Mouse (Mus musculus): Measurements from ENCODE around the gene Tbck. TPM values are rescaled to one million over a fixed set of nuclear protein-coding genes. Genes with fewer than 3 reads are reported as not detected.
A peak's percentile ranks its signal among the peaks of the same experiment; 100 is the strongest.

Gene Tbck
- 14.3 and 14.9 TPM in 2 replicates for polyA plus RNA-seq (2015; fragmentation: Nextera tagmentation; extraction: Ambion mirVana)

DNA sequence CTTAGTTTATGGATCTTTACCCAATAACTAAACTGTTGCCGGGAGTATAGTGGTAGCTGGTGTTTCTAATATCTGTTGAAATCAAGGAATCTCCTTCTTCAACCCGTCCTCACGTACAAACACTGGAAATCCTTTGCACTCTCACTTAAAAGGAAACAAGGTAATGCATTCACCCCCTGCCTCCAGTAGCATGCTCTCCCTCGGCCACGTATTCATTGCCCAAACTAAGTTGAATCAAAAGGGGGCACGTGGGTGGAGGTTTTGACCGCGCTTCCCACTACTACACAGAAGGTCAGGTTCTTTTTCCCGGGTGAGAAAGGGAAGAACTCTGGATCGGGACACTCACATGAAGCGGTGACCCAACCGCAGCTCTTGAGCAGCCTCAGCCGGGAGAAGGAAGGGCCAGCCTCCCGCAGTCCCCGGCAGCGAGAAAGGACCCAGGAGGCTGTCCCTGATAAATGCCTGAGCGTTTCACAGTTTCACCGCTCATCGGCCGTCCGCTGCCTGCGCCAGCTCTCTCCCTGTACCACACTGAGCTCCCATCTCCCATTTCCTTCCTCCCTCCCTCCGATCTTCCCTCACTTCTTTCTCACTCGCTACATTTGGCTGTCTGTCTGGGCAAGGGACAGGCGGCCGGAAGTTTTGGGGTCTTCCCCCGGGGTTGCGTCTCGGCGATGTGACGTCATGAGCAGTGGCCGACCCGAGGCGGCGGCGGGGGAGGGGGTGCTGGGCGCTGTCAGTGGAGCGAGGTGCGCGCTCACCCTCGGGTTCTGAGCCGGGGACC lies at the start of gene Tbck:
Tbck (plus strand) TSS at position 698 of the 784 bp plus-strand sequence.
- peaks cover 5% of the 10 kb centered on the region for H3K4me1 ChIP-seq (ENCODE audit: control insufficient read depth, insufficient read depth, low read length)
- ATAC-seq = peak; percentile 98
- H3K4me2 ChIP-seq (ENCODE audit: low read depth, low read length) = peak within 1 kb of the TSS; percentile 77
- H3K36me3 ChIP-seq (ENCODE audit: control insufficient read depth, insufficient read depth, low read length) = no peaks in the 10 kb centered on the region
- H3K9me3 ChIP-seq (ENCODE audit: control insufficient read depth, low read length) = no peaks in the 10 kb centered on the region
- H3K4me3 ChIP-seq (ENCODE audit: low read length) = peak within 1 kb of the TSS; percentile 85
- H3K9ac ChIP-seq (ENCODE audit: low read depth, low read length) = peak within 1 kb of the TSS; percentile 90
- H3K27me3 ChIP-seq (replicated peaks; ENCODE audit: control insufficient read depth, insufficient read depth, low read length) = no peaks in the 10 kb centered on the region
- H3K27ac ChIP-seq (ENCODE audit: low read length) = peak within 1 kb of the TSS; percentile 96
- under 1% methylated on average over 42 of the region's 42 CpGs for WGBS

DNA sequence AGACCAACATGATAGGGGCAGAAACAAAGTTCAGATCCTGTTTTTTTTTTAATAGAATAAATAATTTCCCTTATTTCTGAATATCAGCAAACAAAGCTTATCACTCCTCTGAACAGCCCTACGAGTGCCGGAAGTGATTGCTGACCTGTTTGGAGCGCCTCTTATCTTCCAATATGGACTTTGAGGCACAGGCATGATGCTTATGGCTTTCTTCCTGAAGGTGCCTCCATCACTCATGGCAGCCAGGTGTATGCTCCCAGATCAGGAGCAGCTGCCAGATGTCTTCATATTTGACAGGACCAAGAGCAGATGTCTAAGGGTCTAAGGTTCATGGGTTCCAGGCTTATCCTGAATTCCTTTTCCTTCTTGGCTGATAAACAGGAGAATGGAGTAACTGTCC lies 46.9 kb upstream of the Tbck start:
- no peak overlapping the region for H3K4me2 ChIP-seq (ENCODE audit: low read depth, low read length)
- ATAC-seq = peak; percentile 94
- WGBS = 62% methylated on average over 3 of the region's 3 CpGs

DNA sequence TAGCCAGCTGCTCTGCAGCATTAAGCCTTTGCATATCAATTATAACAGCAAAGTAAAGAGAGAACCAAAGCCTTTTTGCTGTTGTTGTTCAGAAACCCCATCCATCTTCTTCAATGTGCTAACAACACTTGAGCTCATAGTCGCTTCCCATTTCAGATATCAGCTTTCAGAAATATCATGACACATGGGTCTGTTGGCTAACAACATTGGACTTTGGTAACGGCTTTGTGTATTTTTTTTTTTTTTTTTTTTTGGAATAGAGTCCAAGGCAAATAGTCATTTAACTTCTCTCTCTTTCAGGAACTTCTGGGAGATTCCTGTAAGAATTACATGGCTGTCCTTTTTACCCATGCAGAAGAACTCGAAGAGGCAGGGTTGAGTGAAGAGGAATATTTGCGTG lies 39.9 kb upstream of the Tbck start:
- Histone ChIP-seq H3K27me3 (replicated peaks; ENCODE audit: control insufficient read depth, insufficient read depth, low read length) (no peaks in the 10 kb centered on the region), H3K4me3 (ENCODE audit: low read length) (no peak overlapping the region), H3K36me3 (ENCODE audit: control insufficient read depth, insufficient read depth, low read length) (no peaks in the 10 kb centered on the region), H3K9me3 (ENCODE audit: control insufficient read depth, low read length) (no peaks in the 10 kb centered on the region), H3K4me2 (ENCODE audit: low read depth, low read length) (no peak overlapping the region), H3K27ac (ENCODE audit: low read length) (no peak overlapping the region), H3K4me1 (ENCODE audit: control insufficient read depth, insufficient read depth, low read length) (no peaks in the 10 kb centered on the region), H3K9ac (ENCODE audit: low read depth, low read length) (no peak overlapping the region)
- WGBS = 83% methylated on average over 4 of the region's 4 CpGs
- no peak for ATAC-seq

More for the DNA sequence above, 46.9 kb upstream of the Tbck start:
- Histone ChIP-seq H3K9me3 (ENCODE audit: control insufficient read depth, low read length) (no peaks in the 10 kb centered on the region), H3K4me3 (ENCODE audit: low read length) (no peak overlapping the region), H3K9ac (ENCODE audit: low read depth, low read length) (no peak overlapping the region), H3K36me3 (ENCODE audit: control insufficient read depth, insufficient read depth, low read length) (no peaks in the 10 kb centered on the region), H3K27me3 (replicated peaks; ENCODE audit: control insufficient read depth, insufficient read depth, low read length) (no peaks in the 10 kb centered on the region), H3K27ac (ENCODE audit: low read length) (no peak overlapping the region), H3K4me1 (ENCODE audit: control insufficient read depth, insufficient read depth, low read length) (no peaks in the 10 kb centered on the region)

DNA sequence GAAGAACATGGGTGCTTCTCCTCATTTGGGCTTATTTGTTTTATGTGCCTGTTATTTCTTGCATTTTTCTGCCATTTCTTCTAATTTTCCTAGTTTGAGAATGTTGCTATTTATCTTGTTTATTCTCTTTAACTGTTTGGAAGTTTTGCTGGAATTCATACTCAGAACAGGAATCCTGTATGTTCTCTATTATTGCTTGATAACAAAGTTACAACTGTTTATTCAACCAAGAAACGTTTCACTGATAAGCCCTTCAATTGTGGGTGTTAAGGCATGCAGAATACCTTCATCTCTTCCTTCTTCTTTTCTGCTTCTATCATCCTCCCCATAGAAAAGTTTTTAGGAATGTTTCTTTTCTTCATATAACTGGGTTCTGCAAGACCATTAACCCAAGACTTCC lies 37.1 kb upstream of the Tbck start:
- H3K36me3 ChIP-seq (ENCODE audit: control insufficient read depth, insufficient read depth, low read length) = no peaks in the 10 kb centered on the region
- 16% methylated on average over 1 of the region's 1 CpGs for WGBS

DNA sequence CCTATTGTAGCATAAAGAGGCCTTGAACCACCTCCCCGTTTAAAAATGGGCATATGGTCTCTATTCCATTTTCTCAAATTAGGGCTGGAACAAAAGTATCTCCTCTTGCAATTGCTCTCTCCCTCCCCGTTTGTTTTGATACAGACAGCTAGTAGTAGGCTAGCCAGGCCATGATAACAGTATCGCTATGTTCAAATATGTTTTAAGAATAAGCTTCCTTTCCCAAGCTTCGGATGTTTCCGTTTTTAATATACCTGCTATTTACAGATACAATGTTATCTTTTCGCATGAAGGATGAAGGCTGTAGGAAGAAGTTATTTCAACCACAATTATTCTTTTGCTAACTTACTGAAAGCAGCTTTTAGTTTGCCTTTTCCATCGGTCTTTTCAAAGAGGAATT lies 34.6 kb upstream of the Tbck start:
- H3K36me3 ChIP-seq (ENCODE audit: control insufficient read depth, insufficient read depth, low read length) = no peaks in the 10 kb centered on the region
- WGBS = 85% methylated on average over 7 of the region's 7 CpGs
- no peak for ATAC-seq
- no peaks in the 10 kb centered on the region for H3K27me3 ChIP-seq (replicated peaks; ENCODE audit: control insufficient read depth, insufficient read depth, low read length)
- H3K9ac ChIP-seq (ENCODE audit: low read depth, low read length) = no peak overlapping the region
- H3K4me3 ChIP-seq (ENCODE audit: low read length) = no peak overlapping the region
- H3K4me1 ChIP-seq (ENCODE audit: control insufficient read depth, insufficient read depth, low read length) = no peaks in the 10 kb centered on the region
- H3K27ac ChIP-seq (ENCODE audit: low read length) = no peak overlapping the region
- no peaks in the 10 kb centered on the region for H3K9me3 ChIP-seq (ENCODE audit: control insufficient read depth, low read length)
- H3K4me2 ChIP-seq (ENCODE audit: low read depth, low read length) = no peak overlapping the region

More for the DNA sequence above, 37.1 kb upstream of the Tbck start:
- Histone ChIP-seq H3K9ac (ENCODE audit: low read depth, low read length) (no peak overlapping the region), H3K4me2 (ENCODE audit: low read depth, low read length) (no peak overlapping the region), H3K9me3 (ENCODE audit: control insufficient read depth, low read length) (no peaks in the 10 kb centered on the region), H3K4me1 (ENCODE audit: control insufficient read depth, insufficient read depth, low read length) (no peaks in the 10 kb centered on the region), H3K27me3 (replicated peaks; ENCODE audit: control insufficient read depth, insufficient read depth, low read length) (no peaks in the 10 kb centered on the region), H3K4me3 (ENCODE audit: low read length) (no peak overlapping the region), H3K27ac (ENCODE audit: low read length) (no peak overlapping the region)
- ATAC-seq = no peak

DNA sequence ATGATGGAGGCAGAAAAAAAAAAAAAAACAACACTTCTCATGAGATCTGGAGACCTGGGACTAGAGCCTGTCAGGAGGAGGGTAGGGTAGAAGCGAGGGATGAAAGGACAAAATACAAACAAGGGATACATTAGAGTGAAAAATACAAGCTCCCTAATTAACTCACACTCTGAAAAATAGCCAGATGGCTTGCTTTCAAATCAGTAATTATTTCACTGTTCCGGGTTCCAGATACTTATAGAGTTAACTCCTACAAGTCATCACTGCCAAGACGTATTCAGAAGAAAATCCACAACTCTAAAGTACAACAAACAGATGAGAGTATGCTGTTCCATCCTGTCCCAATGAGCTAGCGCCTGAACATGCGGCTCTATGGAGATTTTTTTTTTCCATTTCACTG lies 33.8 kb upstream of the Tbck start:
- H3K4me2 ChIP-seq (ENCODE audit: low read depth, low read length) = no peak overlapping the region
- no peak overlapping the region for H3K27ac ChIP-seq (ENCODE audit: low read length)
- no peaks in the 10 kb centered on the region for H3K4me1 ChIP-seq (ENCODE audit: control insufficient read depth, insufficient read depth, low read length)
- ATAC-seq = no peak
- 78% methylated on average over 5 of the region's 5 CpGs for WGBS
- H3K9me3 ChIP-seq (ENCODE audit: control insufficient read depth, low read length) = no peaks in the 10 kb centered on the region
- no peaks in the 10 kb centered on the region for H3K36me3 ChIP-seq (ENCODE audit: control insufficient read depth, insufficient read depth, low read length)
- H3K4me3 ChIP-seq (ENCODE audit: low read length) = no peak overlapping the region
- H3K27me3 ChIP-seq (replicated peaks; ENCODE audit: control insufficient read depth, insufficient read depth, low read length) = no peaks in the 10 kb centered on the region
- no peak overlapping the region for H3K9ac ChIP-seq (ENCODE audit: low read depth, low read length)

DNA sequence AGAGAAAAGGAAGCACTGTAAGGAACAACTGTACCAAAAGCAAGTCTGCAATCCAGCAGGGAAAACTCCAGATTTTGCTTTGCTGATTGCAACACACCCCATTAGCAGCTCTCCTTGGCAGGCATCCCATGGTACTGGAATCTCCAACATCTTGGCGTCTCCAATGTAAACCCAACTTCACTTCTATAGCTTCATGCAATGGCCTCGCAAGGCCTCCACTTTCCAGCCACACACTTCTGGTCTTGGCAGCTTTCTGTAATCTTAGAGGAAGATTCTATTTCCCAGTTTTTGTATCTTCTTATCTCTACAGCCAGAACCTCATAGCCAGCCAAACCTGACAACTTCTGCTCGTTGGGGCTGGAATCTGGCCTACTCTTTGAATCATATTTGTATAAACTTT lies 32.2 kb upstream of the Tbck start:
- 53% methylated on average over 3 of the region's 3 CpGs for WGBS
- Histone ChIP-seq H3K27ac (ENCODE audit: low read length) (no peak overlapping the region), H3K9ac (ENCODE audit: low read depth, low read length) (no peak overlapping the region), H3K4me3 (ENCODE audit: low read length) (no peak overlapping the region), H3K4me1 (ENCODE audit: control insufficient read depth, insufficient read depth, low read length) (no peaks in the 10 kb centered on the region), H3K9me3 (ENCODE audit: control insufficient read depth, low read length) (no peaks in the 10 kb centered on the region), H3K36me3 (ENCODE audit: control insufficient read depth, insufficient read depth, low read length) (no peaks in the 10 kb centered on the region), H3K4me2 (ENCODE audit: low read depth, low read length) (no peak overlapping the region), H3K27me3 (replicated peaks; ENCODE audit: control insufficient read depth, insufficient read depth, low read length) (no peaks in the 10 kb centered on the region)
- peak; percentile 58 for ATAC-seq

DNA sequence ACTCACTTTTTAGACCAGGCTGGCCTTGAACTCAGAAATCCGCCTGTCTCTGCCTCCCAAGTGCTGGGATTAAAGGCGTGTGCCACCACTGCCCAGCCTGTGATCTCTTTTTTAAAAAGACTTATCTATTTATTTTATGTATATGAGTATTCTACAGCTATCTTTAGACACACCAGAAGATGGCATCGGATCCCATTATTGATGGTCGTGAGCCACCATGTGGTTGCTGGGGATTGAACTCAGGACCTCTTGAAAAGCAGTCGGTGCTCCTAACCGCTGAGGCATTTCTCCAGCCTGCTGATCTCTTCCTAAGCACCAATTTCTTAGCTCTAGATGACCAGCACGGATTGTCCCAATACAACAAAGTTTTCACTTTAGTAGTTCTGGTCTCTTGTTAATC lies 30.0 kb upstream of the Tbck start:
- Histone ChIP-seq H3K4me1 (ENCODE audit: control insufficient read depth, insufficient read depth, low read length) (no peaks in the 10 kb centered on the region), H3K36me3 (ENCODE audit: control insufficient read depth, insufficient read depth, low read length) (no peaks in the 10 kb centered on the region), H3K9ac (ENCODE audit: low read depth, low read length) (no peak overlapping the region), H3K4me2 (ENCODE audit: low read depth, low read length) (no peak overlapping the region), H3K9me3 (ENCODE audit: control insufficient read depth, low read length) (no peaks in the 10 kb centered on the region), H3K4me3 (ENCODE audit: low read length) (no peak overlapping the region), H3K27me3 (replicated peaks; ENCODE audit: control insufficient read depth, insufficient read depth, low read length) (no peaks in the 10 kb centered on the region), H3K27ac (ENCODE audit: low read length) (no peak overlapping the region)
- 86% methylated on average over 7 of the region's 7 CpGs for WGBS
- no peak for ATAC-seq

DNA sequence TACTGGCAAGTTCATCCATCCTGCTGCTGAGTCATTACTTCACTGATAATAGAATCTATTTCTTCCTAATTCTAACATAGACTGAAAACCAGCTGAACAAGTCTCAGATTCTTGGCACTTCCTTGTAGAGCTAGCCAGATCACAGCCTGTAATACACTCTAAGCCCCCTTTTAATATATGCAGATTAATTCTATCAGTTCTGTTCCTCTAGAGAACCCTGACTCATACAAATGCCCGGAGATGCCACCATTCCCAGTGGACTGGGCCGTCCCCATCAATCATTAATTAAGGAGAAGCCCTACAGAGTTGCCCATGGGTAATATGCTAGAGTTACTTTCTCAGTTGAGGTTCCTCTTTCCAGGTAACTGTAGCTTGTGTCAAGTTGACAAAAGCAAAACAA lies 28.0 kb upstream of the Tbck start:
- Histone ChIP-seq H3K9me3 (ENCODE audit: control insufficient read depth, low read length) (no peaks in the 10 kb centered on the region), H3K4me3 (ENCODE audit: low read length) (no peak overlapping the region), H3K4me2 (ENCODE audit: low read depth, low read length) (no peak overlapping the region), H3K27me3 (replicated peaks; ENCODE audit: control insufficient read depth, insufficient read depth, low read length) (no peaks in the 10 kb centered on the region), H3K36me3 (ENCODE audit: control insufficient read depth, insufficient read depth, low read length) (no peaks in the 10 kb centered on the region; the same call in 1 of the 2 replicates), H3K4me1 (ENCODE audit: control insufficient read depth, insufficient read depth, low read length) (no peaks in the 10 kb centered on the region), H3K9ac (ENCODE audit: low read depth, low read length) (no peak overlapping the region), H3K27ac (ENCODE audit: low read length) (no peak overlapping the region)
- WGBS = 67% methylated on average over 2 of the region's 2 CpGs
- no peak; the same call in 1 of the 2 replicates for ATAC-seq

DNA sequence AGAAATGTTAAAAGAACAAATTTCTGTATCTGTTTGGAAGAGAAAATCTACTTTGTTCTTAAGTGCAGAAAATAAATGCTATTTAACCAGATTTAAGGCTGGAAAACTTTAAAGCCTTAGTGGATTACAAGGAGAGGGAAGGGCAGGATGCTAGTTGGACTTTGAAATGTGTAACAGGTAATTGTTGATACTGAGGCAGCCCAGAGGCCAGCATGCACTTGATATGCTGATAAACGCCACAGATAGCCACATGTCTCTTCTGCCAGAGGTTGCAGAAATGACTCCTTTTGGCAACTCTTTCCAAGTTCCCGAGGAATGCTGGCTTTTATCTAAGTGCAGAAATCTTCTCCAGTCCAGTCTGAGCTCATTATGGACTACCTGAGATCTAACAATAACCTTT lies 6.5 kb upstream of the Tbck start:
- ATAC-seq = peak; percentile 92
- whole genome bisulfite sequencing = 56% methylated on average over 2 of the region's 2 CpGs
- Histone ChIP-seq H3K4me1 (ENCODE audit: control insufficient read depth, insufficient read depth, low read length) (peaks cover 7% of the 10 kb centered on the region), H3K27me3 (replicated peaks; ENCODE audit: control insufficient read depth, insufficient read depth, low read length) (no peaks in the 10 kb centered on the region), H3K9ac (ENCODE audit: low read depth, low read length) (no peak overlapping the region), H3K9me3 (ENCODE audit: control insufficient read depth, low read length) (no peaks in the 10 kb centered on the region), H3K4me2 (ENCODE audit: low read depth, low read length) (no peak overlapping the region), H3K4me3 (ENCODE audit: low read length) (no peak overlapping the region), H3K27ac (ENCODE audit: low read length) (no peak overlapping the region), H3K36me3 (ENCODE audit: control insufficient read depth, insufficient read depth, low read length) (no peaks in the 10 kb centered on the region; the same call in 1 of the 2 replicates)

Measured in intestine, embryonic 16.5 days (tissue).